Mouse (Mus musculus) urinary bladder, postnatal 4 days (tissue): ENCODE data around the gene Asna1.

Experiments
- DNase-seq, 2 experiments: peaks; one replicate each; pipeline ENCODE4 v3.0.0; 2021 to 2022; ENCODE audit warnings: low spot score in 2 of 2

Asna1 gene

DNA sequence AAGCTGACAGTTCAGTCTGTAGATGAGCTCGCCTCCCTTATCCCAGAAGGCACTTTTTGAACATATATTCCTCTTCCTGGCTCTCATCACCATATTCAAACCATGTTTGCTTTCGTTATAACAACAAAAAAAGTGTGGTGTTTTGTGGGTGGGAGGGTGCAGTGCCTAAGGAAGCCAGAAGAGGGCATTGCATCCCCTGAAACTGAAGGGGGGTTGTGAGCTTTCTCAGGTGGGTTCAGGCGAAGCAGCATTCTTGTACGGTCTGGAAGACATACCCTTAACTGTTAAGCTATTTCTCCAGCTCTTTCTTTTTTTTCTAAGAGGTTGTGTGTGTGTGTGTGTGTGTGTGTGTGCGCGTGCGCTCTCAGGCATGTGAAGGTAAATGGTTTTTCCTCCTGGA, 49.6 kb downstream of the Asna1 start:
- peak; percentile 60 to 76 for DNase-seq

DNA sequence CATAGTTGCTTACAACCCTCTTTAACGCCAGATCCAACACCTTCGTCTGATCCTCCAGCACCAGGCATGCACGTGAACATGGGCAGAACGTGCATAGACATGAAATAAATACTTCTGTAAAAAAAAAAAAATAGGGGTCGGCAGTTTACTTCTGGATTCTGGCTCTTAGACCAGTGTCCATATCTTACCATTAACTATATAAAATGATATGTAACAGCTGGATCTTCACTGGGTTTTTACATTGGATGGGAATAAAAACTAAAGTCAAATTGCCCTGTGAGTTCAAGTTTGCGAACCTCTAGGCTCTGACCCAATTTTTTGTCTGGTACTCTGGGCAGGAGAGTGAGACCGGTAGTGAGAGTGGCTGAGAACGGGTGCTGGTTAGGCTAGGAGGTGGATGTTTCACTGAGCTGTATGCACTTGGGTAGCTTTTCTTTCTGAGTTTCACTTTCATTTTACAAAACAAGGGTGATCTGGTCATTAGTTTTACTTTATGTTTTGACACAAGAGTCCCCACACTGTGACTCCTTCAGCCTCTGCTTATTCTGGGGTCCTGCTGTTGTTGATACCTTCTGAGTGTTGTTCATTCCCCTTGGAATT, 50.4 kb downstream of the Asna1 start:
- no peak for DNase-seq

DNA sequence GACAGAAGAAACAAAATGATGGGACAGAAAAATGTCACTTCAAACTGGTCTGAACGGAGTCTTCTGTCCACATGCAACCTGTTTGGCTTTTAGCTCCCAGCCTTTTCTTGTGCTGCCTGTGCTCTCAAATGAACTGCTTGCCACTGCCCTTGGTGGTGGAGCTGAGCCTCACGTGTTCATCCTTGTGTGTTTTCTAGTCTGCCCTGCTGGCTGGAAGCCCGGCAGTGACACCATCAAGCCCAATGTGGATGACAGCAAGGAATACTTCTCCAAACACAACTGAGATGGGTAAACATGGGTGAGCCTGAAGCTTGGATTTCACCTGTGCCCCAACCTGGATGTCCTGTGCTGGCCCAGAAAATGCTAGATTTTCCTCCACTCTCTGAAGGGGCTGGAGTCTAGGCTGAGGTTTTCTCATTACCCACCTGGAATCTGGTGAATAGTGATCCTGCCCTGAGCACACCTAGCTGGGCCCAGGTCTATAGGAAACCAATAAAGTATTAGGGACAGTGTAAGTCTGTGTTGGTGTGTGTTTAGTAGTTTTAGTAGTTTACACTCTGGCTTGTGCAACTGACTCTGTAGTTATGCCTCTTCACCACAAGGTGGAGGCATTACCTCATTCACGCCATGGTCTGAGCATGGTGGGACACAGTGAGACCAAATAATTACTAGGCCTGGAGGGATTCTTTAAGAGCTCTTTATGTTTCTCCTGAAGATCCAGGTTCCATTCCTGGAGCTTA, 51.1 kb downstream of the Asna1 start:
- no peak for DNase-seq

DNA sequence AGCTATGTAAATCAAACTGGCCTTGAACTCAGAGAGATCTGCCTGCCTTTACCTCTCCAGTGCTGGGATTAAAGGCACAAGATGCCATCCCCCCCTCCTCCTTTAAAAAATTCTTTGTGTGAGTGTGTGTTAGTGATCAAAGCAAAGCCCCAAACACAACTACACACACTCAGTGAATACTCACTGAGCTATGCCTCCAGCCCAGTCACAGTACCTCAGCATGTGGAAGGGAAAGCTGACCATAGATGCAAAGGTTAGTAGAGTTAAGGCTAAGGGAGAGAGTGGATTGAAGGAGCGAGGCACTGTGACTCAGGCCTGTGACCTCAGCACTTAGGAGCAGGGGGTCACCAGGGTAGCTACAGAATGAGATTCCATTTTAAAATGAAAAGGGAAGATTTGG, 52.0 kb downstream of the Asna1 start:
- DNase-seq, result no peak

DNA sequence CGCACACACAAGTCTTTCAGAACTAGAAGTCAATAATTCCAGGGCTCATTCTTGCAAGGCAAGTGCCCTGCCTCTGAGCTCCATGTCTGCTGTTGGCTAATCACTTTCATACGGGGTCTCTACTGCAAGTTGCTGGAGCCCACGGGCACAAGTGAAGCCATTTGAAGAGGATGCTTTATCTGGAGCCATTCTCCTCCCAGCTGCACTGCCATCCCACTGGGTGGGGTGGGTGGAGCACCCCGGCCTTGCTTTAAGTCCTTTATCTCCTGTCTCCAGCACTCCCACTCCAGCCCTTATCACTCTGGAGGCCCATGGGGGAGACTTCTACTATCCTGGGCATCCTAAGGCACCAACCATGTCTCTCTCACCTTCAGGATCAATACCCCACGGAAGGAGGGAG, 54.2 kb downstream of the Asna1 start:
- no peak for DNase-seq

DNA sequence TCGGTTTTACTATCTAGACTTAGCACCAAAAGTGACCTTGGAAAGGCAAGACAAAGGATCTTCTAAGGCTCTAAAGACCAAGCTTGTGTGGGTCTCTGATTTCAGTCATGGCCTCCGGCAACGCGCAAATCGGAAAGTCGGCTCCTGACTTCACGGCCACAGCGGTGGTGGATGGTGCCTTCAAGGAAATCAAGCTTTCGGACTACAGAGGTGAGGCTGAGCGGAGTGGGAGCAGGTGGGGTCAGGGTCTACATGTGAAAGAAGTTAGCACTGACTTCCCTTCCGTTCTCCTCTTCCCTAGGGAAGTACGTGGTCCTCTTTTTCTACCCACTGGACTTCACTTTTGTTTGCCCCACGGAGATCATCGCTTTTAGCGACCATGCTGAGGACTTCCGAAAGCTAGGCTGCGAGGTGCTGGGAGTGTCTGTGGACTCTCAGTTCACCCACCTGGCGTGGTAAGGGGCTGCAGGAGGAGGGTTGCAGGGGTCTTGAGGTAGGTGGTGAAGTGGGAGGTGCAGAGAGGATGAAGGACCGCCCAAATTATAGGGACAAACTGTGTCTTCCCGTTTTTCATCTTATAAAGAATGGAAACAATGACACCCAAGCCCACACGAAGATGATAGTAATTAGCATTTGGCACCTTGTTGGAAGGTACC, 54.8 kb downstream of the Asna1 start:
- no peak for DNase-seq

DNA sequence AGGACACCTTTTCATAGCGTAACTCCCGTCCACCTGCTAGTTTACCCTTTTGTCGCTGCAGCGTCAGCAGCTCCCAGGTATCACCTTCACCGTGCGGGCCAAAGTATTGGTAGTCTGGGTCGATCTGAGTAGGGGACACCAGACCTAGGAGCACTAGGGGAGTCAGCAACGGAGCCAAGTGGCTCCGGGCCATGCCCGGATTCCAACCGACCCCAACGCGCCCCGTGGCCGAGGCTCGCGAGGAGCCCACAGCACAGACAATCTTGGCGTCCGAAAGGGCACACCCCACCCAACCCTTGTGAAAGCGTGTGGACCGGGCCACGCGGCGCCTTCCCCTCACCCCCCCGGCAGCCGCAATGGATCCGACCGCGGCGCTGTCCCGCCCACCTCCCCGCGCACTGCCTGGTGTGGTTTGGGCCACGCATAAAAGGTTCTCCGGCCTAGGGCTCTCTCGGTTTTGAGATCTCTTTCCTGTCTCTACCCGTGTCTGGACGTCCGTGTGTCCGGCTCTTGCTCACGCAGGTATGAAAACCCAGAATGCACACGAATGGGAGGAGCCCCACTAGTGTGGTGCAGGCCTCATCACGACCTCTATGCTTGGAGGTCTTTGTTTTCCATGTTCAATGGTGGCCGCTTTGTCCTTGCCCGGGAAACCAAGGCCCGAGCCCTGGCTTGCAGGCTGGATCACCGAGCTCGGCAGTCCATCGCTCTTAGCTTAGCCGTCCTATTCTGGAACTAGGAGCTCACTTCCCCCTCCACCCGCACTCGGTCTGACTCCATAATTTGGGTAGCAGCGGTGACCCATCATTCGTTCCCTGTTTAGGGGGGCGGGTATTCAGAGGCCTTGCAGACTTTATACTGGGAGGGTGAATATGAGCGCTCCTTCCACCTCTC, 55.6 kb downstream of the Asna1 start, which contains the start of the genes Gm49661, Prdx2 and Rnaseh2a:
Gene Gm49661 (minus strand): TSS at position 193 of the 894 bp plus-strand sequence.
Gene Prdx2 (plus strand): TSS at position 347 of the 894 bp plus-strand sequence.
Gene Rnaseh2a (minus strand): TSS at position 527 of the 894 bp plus-strand sequence.
- peak; percentile 72 to 78 for DNase-seq

DNA sequence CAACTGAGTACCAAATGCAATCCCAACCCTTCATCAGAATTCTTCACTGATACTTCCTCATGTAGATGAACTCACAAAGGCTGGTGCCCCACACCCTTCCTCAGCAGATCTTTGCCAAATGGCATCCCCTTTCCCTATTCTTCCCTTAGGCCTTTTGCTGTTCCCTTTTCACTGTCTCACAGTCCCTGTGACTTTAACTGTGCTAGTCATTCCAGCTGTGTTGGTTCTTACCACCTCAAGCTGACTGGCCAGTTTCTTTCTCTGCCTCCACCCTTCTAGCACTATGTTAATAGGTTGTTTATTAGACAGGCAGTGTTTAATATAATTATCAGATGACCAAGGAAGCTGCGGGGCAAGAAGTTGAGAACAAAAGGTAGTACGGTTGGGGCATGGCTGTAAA, 56.4 kb downstream of the Asna1 start:
- no peak for DNase-seq
